Mouse (Mus musculus) lung, embryonic 15.5 days (tissue): Measurements from ENCODE around the gene Gm9780. TPM values are rescaled to one million over a fixed set of nuclear protein-coding genes. Genes with fewer than 3 reads are reported as not detected.
"Not testable (repeated sequence)": the region's sequence is repeated elsewhere in the genome, so short reads cannot be mapped to it uniquely, and the experiment has no call there.

Experiments
- ATAC-seq: fragments of 200-750 bp; cut with Nextera tagmentation; 2 replicates; pipeline ENCODE4 v1.8.0; 2017; ENCODE audit warnings: moderate number of reproducible peaks, borderline replicate concordance; ENCODE audit not compliant: low FRiP score, low TSS enrichment; ENCODE audit errors: extremely low read depth
- H3K27ac ChIP-seq: fragments of 300-500 bp; sonication (generic); 2 replicates; pipeline ENCODE4 v1.5.1; 2015; ENCODE audit warnings: moderate library complexity, mild to moderate bottlenecking, inconsistent platforms
- H3K27me3 ChIP-seq: fragments of 300-500 bp; sonication (generic); 2 replicates; pipeline ENCODE4 v1.6.1; 2015; ENCODE audit warnings: inconsistent platforms
- H3K36me3 ChIP-seq: fragments of 300-500 bp; sonication (generic); 2 replicates; pipeline ENCODE4 v1.6.1; 2015; ENCODE audit warnings: inconsistent platforms
- H3K4me1 ChIP-seq: fragments of 300-500 bp; sonication (generic); 2 replicates; pipeline ENCODE4 v1.6.1; 2015; ENCODE audit warnings: inconsistent platforms
- H3K4me2 ChIP-seq: fragments of 300-500 bp; sonication (generic); 2 replicates; pipeline ENCODE4 v1.6.1; 2015; ENCODE audit warnings: inconsistent platforms, mild to moderate bottlenecking, moderate library complexity
- H3K4me3 ChIP-seq: fragments of 300-500 bp; sonication (generic); 2 replicates; pipeline ENCODE4 v1.5.1; 2015; ENCODE audit warnings: mild to moderate bottlenecking, inconsistent platforms
- H3K9ac ChIP-seq: fragments of 300-500 bp; sonication (generic); 2 replicates; pipeline ENCODE4 v1.6.1; 2015; ENCODE audit warnings: inconsistent platforms
- H3K9me3 ChIP-seq: fragments of 300-500 bp; sonication (generic); 2 replicates; pipeline ENCODE4 v1.6.1; 2016; ENCODE audit warnings: inconsistent platforms
- WGBS: fragments of 180-500 bp; shearing (Covaris S2); methylation state at CpG from one replicate; pipeline ENCODE4 v1.1.7; 2015; 5-methylcytosine and 5-hydroxymethylcytosine counted together
- polyA plus RNA-seq: library from polyadenylated mRNA; unstranded; fragments of >200 nt; fragmentation: Nextera tagmentation; extraction: Ambion mirVana; gene quantifications from 2 replicates; pipeline ENCODE4 v1.2.1, GENCODE M21; 2015

Gene Gm9780
- 60.0 and 62.6 TPM in 2 replicates for polyA plus RNA-seq

DNA sequence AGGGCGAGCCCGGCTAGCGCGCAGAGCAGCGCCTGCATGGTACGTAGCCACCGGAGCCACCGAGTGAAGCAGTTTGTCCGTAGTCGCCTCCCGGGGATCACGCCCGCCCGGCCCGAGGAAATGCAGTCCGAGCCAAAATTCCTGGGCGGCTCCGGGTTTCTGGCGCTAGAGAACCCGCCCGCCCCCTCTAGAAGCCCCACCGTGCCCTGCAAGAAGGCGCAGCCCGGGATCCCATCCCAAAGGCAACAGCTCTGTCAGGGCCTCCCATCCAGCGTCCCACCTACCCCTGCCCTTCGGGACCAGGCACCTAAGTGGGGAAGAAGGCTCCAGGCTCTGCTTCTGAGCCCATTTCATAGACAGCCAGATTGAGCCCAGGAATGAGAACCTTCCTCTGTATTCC, at the start of gene Gm9780:
TSS of gene Gm9780 (minus strand) at position 101 of the 400 bp plus-strand sequence.
- ATAC-seq, H3K27ac ChIP-seq, H3K9ac ChIP-seq, H3K4me3 ChIP-seq, H3K9me3 ChIP-seq, H3K36me3 ChIP-seq, H3K4me1 ChIP-seq, H3K4me2 ChIP-seq, H3K27me3 ChIP-seq: not testable (repeated sequence)
- no CpG with 5 or more reads among the region's 26 CpGs for WGBS

- H3K4me2 ChIP-seq, H3K36me3 ChIP-seq, H3K9ac ChIP-seq, ATAC-seq, H3K27me3 ChIP-seq, H3K9me3 ChIP-seq, H3K4me3 ChIP-seq, H3K4me1 ChIP-seq, H3K27ac ChIP-seq: not testable (repeated sequence)
- WGBS = no CpG with 5 or more reads among the region's 1 CpGs
These were observed 39.5 kb upstream of the Gm9780 start, which contains the start of gene Cphx3 for GRCm38 (mm10) chr14:26081997-26082396. TSS of gene Cphx3 (plus strand) at chr14:26082297.

DNA sequence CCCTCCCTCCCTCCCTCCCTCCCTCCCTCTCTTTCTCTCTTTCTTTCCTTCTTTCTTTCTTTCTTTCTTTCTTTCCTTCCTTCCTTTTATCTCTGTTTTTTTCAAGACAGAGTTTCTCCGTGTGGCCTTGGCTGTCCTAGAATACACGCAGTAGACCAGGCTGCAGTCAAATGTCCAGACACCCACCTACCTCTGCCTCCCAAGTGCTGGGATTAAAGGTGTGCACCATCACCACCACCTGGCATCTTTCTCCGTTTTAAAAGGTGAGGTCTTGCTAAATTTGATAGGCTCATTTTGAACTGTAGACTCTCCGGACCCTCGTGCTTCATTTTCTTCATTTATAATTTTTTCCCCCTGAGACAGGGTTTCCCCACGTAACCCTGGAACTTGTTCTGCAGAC, 38.7 kb upstream of the Gm9780 start, which contains the start of gene Cphx2:
TSS of gene Cphx2 (plus strand) at position 301 of the 400 bp plus-strand sequence.
- H3K36me3 ChIP-seq, H3K4me2 ChIP-seq, H3K27ac ChIP-seq, H3K4me1 ChIP-seq, H3K27me3 ChIP-seq, H3K9ac ChIP-seq, ATAC-seq, H3K4me3 ChIP-seq, H3K9me3 ChIP-seq: not testable (repeated sequence)
- no CpG with 5 or more reads among the region's 6 CpGs for WGBS

GRCm38 (mm10) chr14:26076620-26077390, 34.3 kb upstream of the Gm9780 start:
- not testable (repeated sequence) for H3K4me3 ChIP-seq, H3K27ac ChIP-seq, H3K27me3 ChIP-seq, H3K4me1 ChIP-seq, ATAC-seq, H3K4me2 ChIP-seq, H3K9ac ChIP-seq, H3K36me3 ChIP-seq, H3K9me3 ChIP-seq
- no CpG with 5 or more reads among the region's 5 CpGs for whole genome bisulfite sequencing

- H3K9me3 ChIP-seq, H3K27me3 ChIP-seq, H3K9ac ChIP-seq, H3K4me2 ChIP-seq, H3K27ac ChIP-seq, H3K4me1 ChIP-seq, H3K4me3 ChIP-seq, H3K36me3 ChIP-seq: not testable (repeated sequence)
- no CpG with 5 or more reads among the region's 10 CpGs for WGBS
- ATAC-seq = peak; percentile 72; the same call in 1 of the 2 replicates
These were observed 24.8 kb upstream of the Gm9780 start, which contains the start of gene Tmem254c for GRCm38 (mm10) chr14:26067325-26067633. TSS of gene Tmem254c (minus strand) at chr14:26067355.

- not testable (repeated sequence) for H3K9me3 ChIP-seq, H3K27ac ChIP-seq, H3K36me3 ChIP-seq, H3K4me3 ChIP-seq, H3K4me1 ChIP-seq, H3K4me2 ChIP-seq, H3K9ac ChIP-seq, H3K27me3 ChIP-seq
- WGBS = no CpG with 5 or more reads among the region's 44 CpGs
- peak; percentile 78 for ATAC-seq
These were observed 24.2 kb upstream of the Gm9780 start for GRCm38 (mm10) chr14:26066574-26067324.

DNA sequence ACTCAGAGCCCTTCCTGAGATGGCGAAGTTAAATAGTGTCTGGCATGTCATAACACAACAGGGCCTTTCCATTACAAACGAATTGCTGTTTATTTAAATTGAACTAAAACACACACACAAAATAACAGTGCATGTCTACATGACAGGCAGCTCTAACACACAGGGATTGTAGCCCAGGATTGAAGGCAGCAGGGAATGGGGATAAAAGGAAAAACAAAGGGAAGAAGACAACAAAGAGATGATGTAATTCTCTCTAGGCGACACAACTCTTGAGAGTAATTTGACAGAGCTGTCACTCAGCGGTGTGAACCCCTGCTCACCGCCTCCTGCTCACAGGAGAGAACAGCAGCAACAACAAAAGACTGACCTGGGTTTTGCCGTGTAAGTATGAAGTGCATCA, 16.9 kb upstream of the Gm9780 start:
- H3K4me3 ChIP-seq, H3K9me3 ChIP-seq, H3K27me3 ChIP-seq, H3K4me2 ChIP-seq, H3K4me1 ChIP-seq, ATAC-seq, H3K36me3 ChIP-seq, H3K9ac ChIP-seq, H3K27ac ChIP-seq: not testable (repeated sequence)
- WGBS = no CpG with 5 or more reads among the region's 6 CpGs

DNA sequence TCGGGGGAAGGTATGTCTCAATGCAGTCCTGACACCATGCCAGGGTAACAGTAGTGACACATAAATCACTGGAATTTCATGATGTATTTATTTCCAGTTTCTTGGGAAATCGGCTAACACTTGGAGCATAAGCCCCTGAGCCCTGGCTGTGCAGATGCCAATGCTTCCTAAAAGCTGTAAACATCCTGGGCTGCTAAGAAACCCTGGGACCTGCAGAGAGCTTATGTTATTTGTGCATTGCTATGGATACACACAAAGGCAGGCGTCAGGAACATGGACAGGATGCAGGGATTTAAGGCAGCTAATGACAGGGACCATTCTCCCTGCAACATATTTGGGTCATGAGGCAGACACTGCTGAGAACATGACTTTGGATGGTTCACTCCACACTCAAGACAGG, 15.7 kb upstream of the Gm9780 start:
- H3K9ac ChIP-seq, H3K9me3 ChIP-seq, H3K27ac ChIP-seq, H3K4me3 ChIP-seq, H3K4me2 ChIP-seq, H3K4me1 ChIP-seq, H3K27me3 ChIP-seq, H3K36me3 ChIP-seq: not testable (repeated sequence)
- WGBS = no CpG with 5 or more reads among the region's 3 CpGs
- peak; percentile 78; the same call in 1 of the 2 replicates for ATAC-seq

- not testable (repeated sequence) for H3K27ac ChIP-seq, H3K9me3 ChIP-seq, H3K36me3 ChIP-seq, H3K4me3 ChIP-seq, H3K4me2 ChIP-seq, H3K4me1 ChIP-seq, H3K9ac ChIP-seq, ATAC-seq, H3K27me3 ChIP-seq
- no CpG with 5 or more reads among the region's 9 CpGs for WGBS
These were observed 6.3 kb upstream of the Gm9780 start for GRCm38 (mm10) chr14:26048767-26049166.

GRCm38 (mm10) chr14:26047026-26047425, 4.5 kb upstream of the Gm9780 start:
- H3K4me1 ChIP-seq, H3K9me3 ChIP-seq, H3K4me2 ChIP-seq, H3K4me3 ChIP-seq, H3K27me3 ChIP-seq, H3K27ac ChIP-seq, H3K9ac ChIP-seq, ATAC-seq, H3K36me3 ChIP-seq: not testable (repeated sequence)
- no CpG with 5 or more reads among the region's 8 CpGs for WGBS

DNA sequence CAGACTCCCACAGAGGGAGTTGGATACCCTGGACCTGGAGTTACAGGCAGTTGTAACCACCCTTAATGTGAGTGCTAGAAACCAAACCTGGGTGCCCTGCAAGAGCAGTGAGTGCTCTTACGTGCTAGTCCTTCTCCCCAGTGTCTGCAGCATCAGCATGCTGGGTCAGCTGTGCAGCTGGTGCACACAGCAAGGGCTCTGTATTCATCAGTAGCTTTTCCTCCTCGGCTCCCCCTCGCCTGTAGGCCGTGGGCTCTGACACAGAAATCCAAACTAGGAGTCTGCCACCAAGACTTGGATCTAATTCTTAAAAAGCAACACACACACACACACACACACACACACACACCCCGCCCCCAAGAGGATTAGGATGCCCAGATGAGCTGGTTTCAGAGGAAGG, 2.5 kb upstream of the Gm9780 start:
- not testable (repeated sequence) for H3K9ac ChIP-seq, H3K27ac ChIP-seq, H3K9me3 ChIP-seq, H3K27me3 ChIP-seq, H3K4me2 ChIP-seq, H3K4me1 ChIP-seq, H3K36me3 ChIP-seq, H3K4me3 ChIP-seq, ATAC-seq
- no CpG with 5 or more reads among the region's 5 CpGs for WGBS

GRCm38 (mm10) chr14:26035439-26035838, 7.1 kb downstream of the Gm9780 start:
- not testable (repeated sequence) for H3K4me1 ChIP-seq, H3K36me3 ChIP-seq, H3K4me2 ChIP-seq, ATAC-seq, H3K9me3 ChIP-seq, H3K27ac ChIP-seq, H3K27me3 ChIP-seq, H3K4me3 ChIP-seq, H3K9ac ChIP-seq
- no CpG with 5 or more reads among the region's 6 CpGs for WGBS
